ENCODE assay signal across 8 mouse cellular contexts in the genomic region with DNA sequence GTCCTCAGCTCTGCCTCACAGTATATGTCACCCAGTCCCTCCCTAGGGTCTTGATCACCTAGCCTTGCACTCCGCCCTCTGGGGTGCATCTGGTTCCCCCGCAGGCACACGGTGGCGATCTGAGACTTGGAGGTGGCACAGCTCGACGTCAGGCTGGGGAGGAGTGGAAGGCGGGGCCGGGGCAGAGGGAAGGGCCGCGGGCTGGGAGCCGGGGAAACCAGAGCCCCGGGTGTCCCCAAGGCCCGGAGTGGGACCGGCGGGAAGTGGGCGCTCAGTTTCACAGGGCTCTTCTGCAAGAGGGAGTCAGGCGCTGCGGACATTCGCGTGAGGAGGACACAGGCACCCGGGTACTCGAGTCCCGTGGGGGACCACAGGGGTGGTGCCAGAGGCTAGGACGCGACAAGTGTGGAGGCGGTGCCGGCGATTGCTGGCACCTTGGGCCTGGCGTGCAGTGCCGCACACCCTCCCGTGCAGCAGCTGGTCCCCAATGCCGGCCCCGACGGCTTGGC. TPM values are rescaled to one million over a fixed set of nuclear protein-coding genes. Genes with fewer than 3 reads are reported as not detected.
DNase-seq lines count a peak whose midpoint lies in the region; ATAC-seq and TF ChIP-seq lines count a peak whose summit lies in the region.

No protein-coding gene starts in this region.

- no peaks in the 10 kb centered on the region for H3K4me1 ChIP-seq in neural tube, embryonic 11.5 days (ENCODE audit: control insufficient read depth, insufficient read depth, low read length)
- peaks cover 42% of the 10 kb centered on the region for H3K4me1 ChIP-seq in erythroblast, embryonic 14.5 days (ENCODE audit: control insufficient read depth)
- peaks cover 23% of the 10 kb centered on the region; the same call in 1 of the 2 replicates for H3K4me1 ChIP-seq in heart, postnatal 0 days (ENCODE audit: control insufficient read depth, insufficient read depth)

- no peak overlapping the region for H3K9ac ChIP-seq in neural tube, embryonic 11.5 days (ENCODE audit: low read length)
- H3K9ac ChIP-seq in heart, postnatal 0 days (replicated peaks; ENCODE audit: low read depth, low read length) = peak overlapping the region; percentile 58

- H3K36me3 ChIP-seq in neural tube, embryonic 11.5 days (ENCODE audit: control insufficient read depth, insufficient read depth, low read length) = no peaks in the 10 kb centered on the region
- H3K36me3 ChIP-seq in erythroblast, embryonic 14.5 days (ENCODE audit: control insufficient read depth) = no peaks in the 10 kb centered on the region
- no peaks in the 10 kb centered on the region for H3K36me3 ChIP-seq in heart, postnatal 0 days (replicated peaks; ENCODE audit: control insufficient read depth, insufficient read depth, low read length)

- peak; percentile 21; the same call in 1 of the 2 replicates for TF ChIP-seq CTCF in heart, postnatal 0 days (IDR thresholded peaks at IDR 0.05; ENCODE audit: low read depth)

- TF ChIP-seq EP300 in heart, postnatal 0 days (IDR thresholded peaks at IDR 0.05; ENCODE audit: low read depth) = no peak

- peak overlapping the region; percentile 15; the same call in 1 of the 2 replicates for H3K4me2 ChIP-seq in neural tube, embryonic 11.5 days (ENCODE audit: low read depth)
- H3K4me2 ChIP-seq in heart, postnatal 0 days (ENCODE audit: low read depth, low read length) = peak overlapping the region; percentile 77

- H3K4me3 ChIP-seq in neural tube, embryonic 11.5 days (ENCODE audit: low read depth, low read length) = 0 out of 2 replicates have a peak overlapping the region, but pooled peaks have one; percentile 10
- H3K4me3 ChIP-seq in erythroblast, embryonic 14.5 days (replicated peaks) = peak overlapping the region; percentile 62
- H3K4me3 ChIP-seq in heart, postnatal 0 days (ENCODE audit: low read depth, low read length) = peak overlapping the region; percentile 58

- H3K27ac ChIP-seq in neural tube, embryonic 11.5 days (ENCODE audit: low read depth, low read length) = no peak overlapping the region
- H3K27ac ChIP-seq in heart, postnatal 0 days (ENCODE audit: low read depth) = peak overlapping the region; percentile 80

- peaks cover 20% of the 10 kb centered on the region for H3K27me3 ChIP-seq in neural tube, embryonic 11.5 days (ENCODE audit: control insufficient read depth, insufficient read depth, low read length)
- no peaks in the 10 kb centered on the region for H3K27me3 ChIP-seq in erythroblast, embryonic 14.5 days (ENCODE audit: control insufficient read depth)
- no peaks in the 10 kb centered on the region for H3K27me3 ChIP-seq in heart, postnatal 0 days (ENCODE audit: control insufficient read depth, insufficient read depth, low read length)

- WGBS in neural tube, embryonic 11.5 days = 8% methylated on average over 34 of the region's 34 CpGs
- 6% methylated on average over 34 of the region's 34 CpGs for WGBS in heart, postnatal 0 days

- ATAC-seq in neural tube, embryonic 11.5 days (ENCODE audit: insufficient read depth, low FRiP score, low TSS enrichment) = no peak
- peak; percentile 68 for ATAC-seq in heart, postnatal 0 days (ENCODE audit: insufficient read depth, low read depth)

- DNase-seq in neural tube, embryonic 11.5 days (ENCODE audit: low spot score) = no peak
- no peak for DNase-seq in neural tube, embryonic 10.5 days (ENCODE audit: extremely low spot score, low spot score)
- DNase-seq in heart, postnatal 0 days (ENCODE audit: low spot score) = peak; percentile 66
- DNase-seq in kidney, postnatal 10 days = peak; percentile 78
- DNase-seq in lung, postnatal 4 days = peak; percentile 75 to 77
- peak; percentile 51 to 63 for DNase-seq in spleen, postnatal 14 days (ENCODE audit: low spot score in 2 of 2)
- no peak for DNase-seq in cerebellum, postnatal 36 days

- no peaks in the 10 kb centered on the region for H3K9me3 ChIP-seq in neural tube, embryonic 11.5 days (ENCODE audit: control insufficient read depth, low read length)
- H3K9me3 ChIP-seq in erythroblast, embryonic 14.5 days (ENCODE audit: control insufficient read depth, low read length) = no peaks in the 10 kb centered on the region
- H3K9me3 ChIP-seq in heart, postnatal 0 days (replicated peaks; ENCODE audit: control insufficient read depth, low read length) = no peaks in the 10 kb centered on the region

RNA-seq across cellular contexts. Expression of gene Pde4a, which starts 18.4 kb away (rescaled TPM):
- polyA plus RNA-seq in neural tube, embryonic 11.5 days (2014; fragmentation: Nextera tagmentation; extraction: Ambion mirVana) = 5.4 and 7.5 TPM in 2 replicates
- polyA plus RNA-seq in erythroblast, embryonic 14.5 days (2012) = 0.04 and 0.05 TPM in 2 replicates
- total RNA-seq in heart, postnatal 0 days (2014; rRNA removed; ENCODE audit: low replicate concordance) = 10.2 and 14.6 TPM in 2 replicates
- polyA plus RNA-seq in heart, postnatal 0 days (2015; fragmentation: Nextera tagmentation; extraction: Ambion mirVana) = 16.6 and 17.5 TPM in 2 replicates

RNA-seq across cellular contexts. Expression of gene Cdc37, which starts 34.2 kb away (rescaled TPM):
- polyA plus RNA-seq in neural tube, embryonic 11.5 days (2014; fragmentation: Nextera tagmentation; extraction: Ambion mirVana) = 319 and 341 TPM in 2 replicates
- polyA plus RNA-seq in erythroblast, embryonic 14.5 days (2012) = 12.7 and 17.4 TPM in 2 replicates
- 32.9 and 50.1 TPM in 2 replicates for total RNA-seq in heart, postnatal 0 days (2014; rRNA removed; ENCODE audit: low replicate concordance)
- 176 and 183 TPM in 2 replicates for polyA plus RNA-seq in heart, postnatal 0 days (2015; fragmentation: Nextera tagmentation; extraction: Ambion mirVana)

RNA-seq across cellular contexts. Expression of gene Tyk2, which starts 52.9 kb away (rescaled TPM):
- 8.6 and 9.2 TPM in 2 replicates for polyA plus RNA-seq in neural tube, embryonic 11.5 days (2014; fragmentation: Nextera tagmentation; extraction: Ambion mirVana)
- polyA plus RNA-seq in erythroblast, embryonic 14.5 days (2012) = 0.26 and 0.30 TPM in 2 replicates
- total RNA-seq in heart, postnatal 0 days (2014; rRNA removed; ENCODE audit: low replicate concordance) = 16.7 and 17.9 TPM in 2 replicates
- 7.7 and 8.3 TPM in 2 replicates for polyA plus RNA-seq in heart, postnatal 0 days (2015; fragmentation: Nextera tagmentation; extraction: Ambion mirVana)

RNA-seq across cellular contexts. Expression of gene Keap1, which starts 55.2 kb away (rescaled TPM):
- 32.3 and 34.1 TPM in 2 replicates for polyA plus RNA-seq in neural tube, embryonic 11.5 days (2014; fragmentation: Nextera tagmentation; extraction: Ambion mirVana)
- polyA plus RNA-seq in erythroblast, embryonic 14.5 days (2012) = 4.2 and 5.2 TPM in 2 replicates
- 67.9 and 79.0 TPM in 2 replicates for total RNA-seq in heart, postnatal 0 days (2014; rRNA removed; ENCODE audit: low replicate concordance)
- polyA plus RNA-seq in heart, postnatal 0 days (2015; fragmentation: Nextera tagmentation; extraction: Ambion mirVana) = 42.7 and 45.7 TPM in 2 replicates

Comparison
In these comparisons a context has a peak if more than half of its experiments do, and no peak if none do; other contexts are left out.
1. DNase-seq: peak in heart, postnatal 0 days (single experiment), kidney, postnatal 10 days (single experiment), lung, postnatal 4 days (2 of 2) and spleen, postnatal 14 days (2 of 2); none in neural tube, embryonic 11.5 days (single experiment), neural tube, embryonic 10.5 days (single experiment) and cerebellum, postnatal 36 days (0 of 2).
2. H3K4me3 ChIP-seq: peak in every context shown above with its lines; median percentile 62 in erythroblast, embryonic 14.5 days; 58 in heart, postnatal 0 days; 10 in neural tube, embryonic 11.5 days.